Mouse (Mus musculus): Measurements from ENCODE around the gene Aqp1.

- no peak for TF ChIP-seq CTCF (IDR thresholded peaks at IDR 0.05; ENCODE audit: low read depth, low read length)
- no peak for TF ChIP-seq TAL1 (conservative IDR thresholded peaks at IDR 0.05; ENCODE audit: low read depth, low read length)
- no peak for TF ChIP-seq POLR2AphosphoS5 (IDR thresholded peaks at IDR 0.05; ENCODE audit: insufficient replicate concordance, low read depth, low read length)
- TF ChIP-seq GATA1 (IDR thresholded peaks at IDR 0.05; ENCODE audit: borderline replicate concordance, low read length) = no peak
Measured at GRCm38 (mm10) chr6:55367126-55367525, 30.9 kb downstream of the Aqp1 start.

Data from G1E (cell line).